Mouse (Mus musculus): ENCODE results near the gene 1110032F04Rik. TPM values are rescaled to one million over a fixed set of nuclear protein-coding genes. Genes with fewer than 3 reads are reported as not detected.

Gene 1110032F04Rik
- 3.3 and 3.6 TPM in 2 replicates for polyA plus RNA-seq (2014; fragmentation: Nextera tagmentation; extraction: Ambion mirVana)

DNA sequence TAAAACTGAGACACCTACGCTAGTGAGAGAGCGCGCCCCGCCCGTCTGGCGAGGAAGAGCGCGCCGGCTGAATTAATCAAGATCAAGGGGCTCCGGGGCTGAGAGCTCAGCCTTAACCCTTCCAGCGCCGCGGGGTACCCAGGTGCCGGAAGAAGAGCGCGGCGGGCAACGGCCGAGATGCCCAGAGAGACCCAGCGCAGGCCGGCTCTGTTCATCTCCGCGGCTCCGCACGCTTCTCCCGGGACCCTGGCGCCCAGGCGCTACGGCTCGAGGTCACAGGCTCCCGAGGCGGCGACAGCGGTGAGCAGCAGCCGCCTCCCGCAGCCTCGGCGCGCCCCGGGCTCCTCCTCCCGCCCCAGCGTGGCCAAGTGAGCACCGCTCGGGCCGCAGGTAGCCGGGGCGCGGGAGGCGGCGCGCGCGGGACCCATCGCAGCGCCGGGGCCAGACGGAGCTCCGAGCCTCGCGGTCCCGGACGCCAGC, at the start of gene 1110032F04Rik:
Gene 1110032F04Rik, plus strand, starts transcription at position 376 of the 480 bp plus-strand sequence.
- WGBS, result under 1% methylated on average over 57 of the region's 62 CpGs
- peak within 1 kb of the TSS; percentile 60; the same call in 1 of the 2 replicates for H3K27ac ChIP-seq (ENCODE audit: low read depth, low read length)
- peak within 1 kb of the TSS; percentile 68 for H3K4me3 ChIP-seq (ENCODE audit: low read depth, low read length)
- DNase-seq (ENCODE audit: low spot score), result peak; percentile 80
- H3K4me2 ChIP-seq (ENCODE audit: low read depth), result peak within 1 kb of the TSS; percentile 99
- peak within 1 kb of the TSS; percentile 68 for H3K9ac ChIP-seq (ENCODE audit: low read length)
- peak; percentile 71 for ATAC-seq (ENCODE audit: insufficient read depth, low FRiP score, low TSS enrichment)
- H3K27me3 ChIP-seq (ENCODE audit: control insufficient read depth, insufficient read depth, low read length), result peaks cover 18% of the 10 kb centered on the region
- no peaks in the 10 kb centered on the region for H3K36me3 ChIP-seq (ENCODE audit: control insufficient read depth, insufficient read depth, low read length)
- H3K4me1 ChIP-seq (ENCODE audit: control insufficient read depth, insufficient read depth, low read length), result no peaks in the 10 kb centered on the region; the same call in 1 of the 2 replicates
- H3K9me3 ChIP-seq (ENCODE audit: control insufficient read depth, low read length), result no peaks in the 10 kb centered on the region

DNA sequence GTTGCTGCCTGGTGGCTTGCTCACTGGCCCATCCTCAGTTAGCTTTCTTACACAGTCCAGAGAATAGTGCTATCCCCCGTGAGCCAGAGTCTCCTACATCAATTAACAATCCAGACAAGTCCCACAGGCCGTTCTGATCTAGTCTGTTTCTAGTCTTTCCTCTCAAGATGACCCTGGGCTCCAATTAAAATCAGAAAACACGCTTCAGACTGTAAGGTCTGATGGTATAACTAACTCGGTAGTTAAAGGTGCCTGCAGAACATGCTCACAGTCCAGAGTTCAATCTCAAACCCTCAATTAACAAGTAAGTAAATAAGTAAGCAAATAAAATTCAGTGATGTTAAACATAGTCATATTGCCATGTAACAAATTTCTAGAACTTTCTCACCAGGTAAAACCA, 48.0 kb upstream of the 1110032F04Rik start:
- ATAC-seq (ENCODE audit: insufficient read depth, low FRiP score, low TSS enrichment), result no peak
- no peaks in the 10 kb centered on the region for H3K36me3 ChIP-seq (ENCODE audit: control insufficient read depth, insufficient read depth, low read length)
- H3K27me3 ChIP-seq (ENCODE audit: control insufficient read depth, insufficient read depth, low read length), result no peaks in the 10 kb centered on the region
- H3K4me1 ChIP-seq (ENCODE audit: control insufficient read depth, insufficient read depth, low read length), result peaks cover 11% of the 10 kb centered on the region; the same call in 1 of the 2 replicates
- H3K9ac ChIP-seq (ENCODE audit: low read length), result no peak overlapping the region
- H3K4me2 ChIP-seq (ENCODE audit: low read depth), result no peak overlapping the region
- no peak overlapping the region for H3K4me3 ChIP-seq (ENCODE audit: low read depth, low read length)
- WGBS, result 75% methylated on average over 4 of the region's 4 CpGs
- no peak overlapping the region for H3K27ac ChIP-seq (ENCODE audit: low read depth, low read length)
- no peak for DNase-seq (ENCODE audit: low spot score)
- H3K9me3 ChIP-seq (ENCODE audit: control insufficient read depth, low read length), result no peaks in the 10 kb centered on the region

DNA sequence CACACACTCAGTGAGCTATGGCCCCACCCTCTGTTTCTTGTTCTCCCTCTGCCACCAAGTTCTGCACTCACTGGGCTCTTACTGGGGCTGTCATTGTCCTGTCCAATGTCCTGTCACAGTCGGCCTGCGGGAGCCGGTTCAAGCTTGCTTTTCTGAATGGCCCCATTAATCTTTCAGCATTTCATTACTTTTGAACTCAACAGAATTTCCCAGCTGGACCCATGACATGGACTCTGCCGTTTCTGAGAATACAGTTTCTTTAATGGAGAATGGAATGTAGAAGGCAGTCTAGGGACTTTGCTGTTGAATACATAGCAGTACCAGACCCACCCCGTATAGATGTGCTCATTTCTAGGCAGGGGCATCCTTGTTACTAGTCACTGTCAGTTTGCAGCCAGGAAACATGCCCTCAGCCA, 47.5 kb upstream of the 1110032F04Rik start:
- DNase-seq (ENCODE audit: low spot score) (peak; percentile 38), ATAC-seq (ENCODE audit: insufficient read depth, low FRiP score, low TSS enrichment) (peak; percentile 84)
- H3K4me2 ChIP-seq (ENCODE audit: low read depth), result no peak overlapping the region
- H3K27ac ChIP-seq (ENCODE audit: low read depth, low read length), result no peak overlapping the region
- 37% methylated on average over 5 of the region's 5 CpGs for WGBS
- no peaks in the 10 kb centered on the region for H3K36me3 ChIP-seq (ENCODE audit: control insufficient read depth, insufficient read depth, low read length)
- H3K4me1 ChIP-seq (ENCODE audit: control insufficient read depth, insufficient read depth, low read length), result peaks cover 11% of the 10 kb centered on the region; the same call in 1 of the 2 replicates
- H3K4me3 ChIP-seq (ENCODE audit: low read depth, low read length), result no peak overlapping the region
- no peaks in the 10 kb centered on the region for H3K9me3 ChIP-seq (ENCODE audit: control insufficient read depth, low read length)
- no peak overlapping the region for H3K9ac ChIP-seq (ENCODE audit: low read length)
- H3K27me3 ChIP-seq (ENCODE audit: control insufficient read depth, insufficient read depth, low read length), result no peaks in the 10 kb centered on the region

DNA sequence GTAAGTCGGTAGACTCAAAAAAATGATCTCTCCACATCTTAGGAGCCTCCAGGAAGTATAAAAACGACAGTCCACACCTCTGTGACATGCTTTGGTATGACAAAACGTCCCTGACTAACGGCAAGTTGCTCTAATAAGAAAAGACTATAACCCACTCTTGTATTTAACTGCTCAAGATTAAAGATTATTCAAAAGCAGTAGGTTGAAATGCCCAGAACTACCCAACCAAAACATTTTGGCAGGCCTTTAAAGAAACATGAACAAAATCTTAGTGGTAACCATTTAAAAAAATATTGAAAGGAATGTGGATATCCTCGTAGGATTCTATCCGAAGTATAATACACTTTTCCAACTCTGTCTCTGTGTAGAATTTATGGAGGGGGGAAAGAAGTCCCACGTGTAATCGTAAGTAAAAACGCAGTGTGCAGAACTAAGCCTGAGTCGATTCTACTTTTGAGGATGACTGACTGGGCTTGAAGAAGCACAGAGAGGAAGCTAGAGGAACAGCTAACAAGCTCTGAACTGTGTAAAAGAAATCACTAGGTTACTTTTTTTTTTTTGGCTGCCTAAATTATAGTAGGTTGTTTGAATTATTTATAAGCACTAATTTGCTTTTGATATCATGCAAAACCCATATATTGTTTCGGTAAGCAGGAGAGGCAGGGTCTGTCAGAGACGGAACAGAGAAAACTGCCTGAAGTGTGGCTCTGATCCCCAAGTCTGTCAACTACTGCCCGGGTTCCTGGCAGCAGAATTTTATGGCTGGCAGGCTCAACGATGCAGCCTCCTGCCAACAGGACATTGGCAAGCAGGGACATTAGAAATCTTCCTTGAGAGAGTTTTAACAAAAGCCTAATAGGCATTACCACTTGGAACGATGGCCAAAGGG, 45.3 kb upstream of the 1110032F04Rik start:
- peak; percentile 45; the same call in 1 of the 2 replicates for ATAC-seq (ENCODE audit: insufficient read depth, low FRiP score, low TSS enrichment)
- H3K9ac ChIP-seq (ENCODE audit: low read length), result no peak overlapping the region
- no peak overlapping the region for H3K4me2 ChIP-seq (ENCODE audit: low read depth)
- DNase-seq (ENCODE audit: low spot score), result peak; percentile 18
- no peaks in the 10 kb centered on the region for H3K27me3 ChIP-seq (ENCODE audit: control insufficient read depth, insufficient read depth, low read length)
- WGBS, result 62% methylated on average over 15 of the region's 15 CpGs
- H3K36me3 ChIP-seq (ENCODE audit: control insufficient read depth, insufficient read depth, low read length), result no peaks in the 10 kb centered on the region
- no peak overlapping the region for H3K4me3 ChIP-seq (ENCODE audit: low read depth, low read length)
- H3K4me1 ChIP-seq (ENCODE audit: control insufficient read depth, insufficient read depth, low read length), result peaks cover 11% of the 10 kb centered on the region; the same call in 1 of the 2 replicates
- H3K27ac ChIP-seq (ENCODE audit: low read depth, low read length), result no peak overlapping the region
- no peaks in the 10 kb centered on the region for H3K9me3 ChIP-seq (ENCODE audit: control insufficient read depth, low read length)

DNA sequence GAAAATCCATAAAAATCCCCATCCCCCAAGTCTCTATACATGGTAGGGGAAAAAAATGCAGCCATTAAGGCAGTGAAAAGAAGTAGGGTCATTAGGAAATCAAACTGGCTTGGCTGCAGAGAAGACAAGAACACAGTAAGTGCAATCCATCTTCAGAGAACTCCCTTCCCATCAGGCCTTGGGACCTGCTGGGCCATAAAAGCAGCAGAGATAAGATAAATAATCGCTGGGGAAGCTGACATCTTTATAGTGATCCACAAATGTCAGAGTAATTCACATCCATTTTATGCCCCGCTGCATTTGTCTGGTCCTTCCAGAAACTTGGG, 44.7 kb upstream of the 1110032F04Rik start:
- no peaks in the 10 kb centered on the region for H3K9me3 ChIP-seq (ENCODE audit: control insufficient read depth, low read length)
- WGBS, result 12% methylated on average over 2 of the region's 2 CpGs
- H3K27ac ChIP-seq (ENCODE audit: low read depth, low read length), result no peak overlapping the region

DNA sequence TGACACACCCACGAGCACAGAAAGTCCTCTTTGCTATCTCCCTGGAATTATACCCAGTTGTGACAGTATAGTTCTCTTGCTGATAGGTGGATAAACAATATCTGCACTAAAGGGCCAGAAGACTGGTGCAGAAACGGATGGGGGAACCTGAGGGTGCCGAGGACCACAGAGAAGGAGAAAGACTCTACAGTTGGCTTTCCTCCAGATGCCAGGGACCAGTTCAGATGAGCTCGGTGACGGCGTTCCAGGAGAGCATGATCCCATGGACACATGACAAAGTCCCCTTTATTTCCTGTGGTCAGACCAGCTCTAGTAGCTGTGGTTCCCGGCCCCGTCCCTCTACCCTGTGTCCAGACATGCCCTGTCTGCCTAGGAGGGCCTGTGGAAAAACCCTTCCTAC, 44.2 kb upstream of the 1110032F04Rik start:
- ATAC-seq (ENCODE audit: insufficient read depth, low FRiP score, low TSS enrichment) (peak; percentile 8; the same call in 1 of the 2 replicates), DNase-seq (ENCODE audit: low spot score) (peak; percentile 17)

More for the DNA sequence above, 44.7 kb upstream of the 1110032F04Rik start:
- no peak overlapping the region for H3K9ac ChIP-seq (ENCODE audit: low read length)
- H3K4me1 ChIP-seq (ENCODE audit: control insufficient read depth, insufficient read depth, low read length), result peaks cover 11% of the 10 kb centered on the region; the same call in 1 of the 2 replicates
- H3K36me3 ChIP-seq (ENCODE audit: control insufficient read depth, insufficient read depth, low read length), result no peaks in the 10 kb centered on the region
- H3K27me3 ChIP-seq (ENCODE audit: control insufficient read depth, insufficient read depth, low read length), result no peaks in the 10 kb centered on the region
- peak; percentile 65 for ATAC-seq (ENCODE audit: insufficient read depth, low FRiP score, low TSS enrichment)
- DNase-seq (ENCODE audit: low spot score), result peak; percentile 20
- no peak overlapping the region for H3K4me3 ChIP-seq (ENCODE audit: low read depth, low read length)
- no peak overlapping the region for H3K4me2 ChIP-seq (ENCODE audit: low read depth)

DNA sequence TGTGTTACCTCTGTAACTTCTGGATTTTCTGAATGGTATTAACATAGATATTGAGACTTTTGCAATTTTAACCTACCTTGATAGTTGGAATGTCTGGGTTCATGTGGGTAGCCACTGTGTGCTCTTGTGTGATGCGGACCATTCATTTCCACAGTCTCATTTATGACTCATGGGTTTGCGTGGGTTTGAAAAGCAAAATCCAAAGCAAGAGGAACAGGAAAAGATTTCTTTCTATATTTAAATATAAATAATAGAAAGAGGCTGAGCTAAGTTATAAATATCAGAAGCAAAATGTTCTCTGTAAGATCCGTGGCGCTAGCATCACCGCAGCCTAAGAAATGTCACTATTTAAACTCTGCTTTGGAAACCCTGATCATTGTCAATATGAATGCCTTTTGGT, 41.7 kb upstream of the 1110032F04Rik start:
- Histone ChIP-seq H3K9me3 (ENCODE audit: control insufficient read depth, low read length) (no peaks in the 10 kb centered on the region), H3K4me1 (ENCODE audit: control insufficient read depth, insufficient read depth, low read length) (peaks cover 9% of the 10 kb centered on the region; the same call in 1 of the 2 replicates), H3K36me3 (ENCODE audit: control insufficient read depth, insufficient read depth, low read length) (no peaks in the 10 kb centered on the region), H3K27me3 (ENCODE audit: control insufficient read depth, insufficient read depth, low read length) (no peaks in the 10 kb centered on the region), H3K9ac (ENCODE audit: low read length) (no peak overlapping the region), H3K27ac (ENCODE audit: low read depth, low read length) (no peak overlapping the region), H3K4me2 (ENCODE audit: low read depth) (no peak overlapping the region), H3K4me3 (ENCODE audit: low read depth, low read length) (no peak overlapping the region)
- 96% methylated on average over 5 of the region's 5 CpGs for WGBS
- ATAC-seq (ENCODE audit: insufficient read depth, low FRiP score, low TSS enrichment) (no peak), DNase-seq (ENCODE audit: low spot score) (no peak)

More for the DNA sequence above, 44.2 kb upstream of the 1110032F04Rik start:
- Histone ChIP-seq H3K4me3 (ENCODE audit: low read depth, low read length) (no peak overlapping the region), H3K9me3 (ENCODE audit: control insufficient read depth, low read length) (no peaks in the 10 kb centered on the region), H3K27ac (ENCODE audit: low read depth, low read length) (peak overlapping the region; percentile 39; the same call in 1 of the 2 replicates), H3K27me3 (ENCODE audit: control insufficient read depth, insufficient read depth, low read length) (no peaks in the 10 kb centered on the region), H3K9ac (ENCODE audit: low read length) (no peak overlapping the region), H3K4me2 (ENCODE audit: low read depth) (no peak overlapping the region), H3K4me1 (ENCODE audit: control insufficient read depth, insufficient read depth, low read length) (peaks cover 11% of the 10 kb centered on the region; the same call in 1 of the 2 replicates), H3K36me3 (ENCODE audit: control insufficient read depth, insufficient read depth, low read length) (no peaks in the 10 kb centered on the region)
- 56% methylated on average over 8 of the region's 8 CpGs for WGBS

DNA sequence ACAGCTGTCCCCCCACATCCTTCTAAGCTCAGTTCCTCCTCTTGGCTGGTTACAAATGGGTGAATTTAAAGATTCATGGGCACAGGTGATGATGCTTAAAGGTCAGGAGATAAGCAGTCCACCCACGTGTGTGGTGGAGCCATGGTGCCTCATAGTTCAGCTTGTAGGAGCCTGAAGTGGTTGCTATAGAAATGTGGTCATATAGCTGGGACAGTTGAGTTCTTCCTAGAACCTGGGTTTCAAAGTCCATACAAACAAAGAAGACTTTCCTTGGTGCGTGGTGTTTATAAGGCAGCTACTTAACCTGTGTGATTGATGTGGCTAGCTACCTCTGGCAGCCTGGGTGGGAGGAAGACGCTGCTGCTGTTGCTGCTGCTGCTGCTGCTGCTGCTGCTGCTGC, 39.4 kb upstream of the 1110032F04Rik start:
- ATAC-seq (ENCODE audit: insufficient read depth, low FRiP score, low TSS enrichment) (no peak), DNase-seq (ENCODE audit: low spot score) (no peak)
- Histone ChIP-seq H3K36me3 (ENCODE audit: control insufficient read depth, insufficient read depth, low read length) (no peaks in the 10 kb centered on the region), H3K4me2 (ENCODE audit: low read depth) (no peak overlapping the region), H3K27ac (ENCODE audit: low read depth, low read length) (no peak overlapping the region), H3K9me3 (ENCODE audit: control insufficient read depth, low read length) (no peaks in the 10 kb centered on the region), H3K4me1 (ENCODE audit: control insufficient read depth, insufficient read depth, low read length) (peaks cover 4% of the 10 kb centered on the region; the same call in 1 of the 2 replicates), H3K27me3 (ENCODE audit: control insufficient read depth, insufficient read depth, low read length) (no peaks in the 10 kb centered on the region), H3K4me3 (ENCODE audit: low read depth, low read length) (no peak overlapping the region), H3K9ac (ENCODE audit: low read length) (no peak overlapping the region)
- WGBS, result 85% methylated on average over 3 of the region's 3 CpGs

Data from neural tube, embryonic 11.5 days (tissue).